Mouse (Mus musculus) gastrocnemius, postnatal 14 days (tissue): ENCODE measurements around the gene Evi5l. TPM values are rescaled to one million over a fixed set of nuclear protein-coding genes. Genes with fewer than 3 reads are reported as not detected.

Experiments used
- DNase-seq: peaks from one replicate; pipeline ENCODE4 v3.0.0; 2021; ENCODE audit warnings: mixed read lengths
- intact Hi-C: fragments of 180-260 bp; cut with DNase I; formaldehyde crosslinking; loops from one replicate; pipeline ENCODE4 v1.15.1; 2025; ENCODE audit warnings: low total_unique reads
- long read RNA-seq, 2 experiments: library from polyadenylated mRNA; stranded (forward); transcript quantifications; one replicate each; pipeline ENCODE4 v2.0.0; 2021
- total RNA-seq, 2 experiments: library from RNA; stranded (reverse); gene quantifications; 2 replicates each; pipeline ENCODE4 v1.2.3; 2021

The Evi5l gene
- 10 to 100 TPM; 11.1 to 12.4 TPM for total RNA-seq
- long read RNA-seq, experiment 1, transcript Evi5l-203 (20 exons, 3,938 nt): major isoform, 12 of 18 reads
- long read RNA-seq, experiment 1, partial matches to known transcripts: 2 of 18 reads
- long read RNA-seq, experiment 1, other reads (novel, unspliced or antisense): 4 of 18 reads
- long read RNA-seq, experiment 2, full-length matches to known transcripts: 17 of 22 reads
- long read RNA-seq, experiment 2, partial matches to known transcripts: 2 of 22 reads
- long read RNA-seq, experiment 2, other reads (novel, unspliced or antisense): 3 of 22 reads

DNA sequence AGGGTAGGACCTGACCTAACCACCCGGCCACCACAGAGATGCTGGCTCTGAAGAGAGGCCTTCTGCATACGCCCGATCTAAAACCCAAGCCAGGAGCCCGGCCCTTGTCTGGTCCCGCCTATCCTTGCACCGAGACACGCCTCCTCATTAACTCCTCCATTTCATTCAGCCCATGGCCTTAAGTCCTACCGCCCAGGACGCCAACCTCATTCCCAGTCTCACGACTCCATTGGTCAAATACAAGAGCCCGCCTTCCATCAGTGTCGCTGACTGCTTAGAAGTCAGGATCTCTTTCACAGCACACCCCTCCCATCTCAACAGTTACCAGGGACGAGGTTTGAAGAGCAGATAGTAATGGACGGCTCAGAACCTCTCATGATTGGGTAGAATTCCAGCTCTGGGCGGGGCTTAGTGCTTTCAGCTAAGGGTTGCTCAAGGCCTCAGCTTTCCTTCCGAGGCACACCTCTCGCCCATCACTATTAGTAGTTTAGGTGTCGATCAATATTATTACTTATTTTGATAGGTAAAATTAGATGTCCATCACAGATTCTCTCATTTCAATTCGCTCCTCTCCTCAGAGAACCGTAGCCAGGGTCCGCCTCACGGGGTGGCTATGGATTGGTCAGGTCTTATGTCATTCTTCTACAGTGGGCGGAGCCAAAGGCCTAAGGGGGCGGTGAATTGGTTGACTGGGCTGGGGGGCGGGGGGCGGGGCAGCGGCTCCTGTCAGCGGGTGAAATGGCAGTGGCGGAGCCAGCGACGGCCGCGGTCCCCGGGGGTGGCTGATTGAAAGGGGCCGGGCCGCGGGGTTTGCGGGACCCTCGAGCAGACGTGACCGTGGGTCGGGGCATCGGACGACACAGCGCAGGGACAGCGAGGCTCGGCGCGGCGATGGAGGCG, at the start of gene Evi5l:
Evi5l (plus strand) TSS at position 716 of the 900 bp plus-strand sequence.
- intact Hi-C loops: no loop called here
- DNase-seq: peak; percentile 97

DNA sequence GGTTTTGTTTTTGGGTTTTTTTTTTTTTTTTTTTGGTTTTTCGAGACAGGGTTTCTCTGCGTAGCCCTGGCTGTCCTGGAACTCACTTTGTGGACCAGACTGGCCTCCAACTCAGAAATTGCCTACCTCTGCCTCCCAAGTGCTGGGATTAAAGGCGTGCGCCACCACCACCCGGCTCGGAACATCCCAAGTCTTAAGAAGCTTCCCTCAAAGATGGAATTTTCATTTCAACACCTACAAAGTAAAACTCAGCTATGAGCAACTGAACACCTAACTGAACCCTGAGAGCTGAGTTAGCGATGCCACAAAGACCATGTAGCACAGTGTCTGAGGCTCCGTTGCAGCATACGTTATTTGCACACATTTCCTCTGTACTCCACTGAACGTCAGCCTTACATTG, 32.6 kb upstream of the Evi5l start, which contains the start of gene Cd209g:
Cd209g (plus strand) TSS at position 301 of the 400 bp plus-strand sequence.
- DNase-seq: no peak
- intact Hi-C loops: no loop called here

DNA sequence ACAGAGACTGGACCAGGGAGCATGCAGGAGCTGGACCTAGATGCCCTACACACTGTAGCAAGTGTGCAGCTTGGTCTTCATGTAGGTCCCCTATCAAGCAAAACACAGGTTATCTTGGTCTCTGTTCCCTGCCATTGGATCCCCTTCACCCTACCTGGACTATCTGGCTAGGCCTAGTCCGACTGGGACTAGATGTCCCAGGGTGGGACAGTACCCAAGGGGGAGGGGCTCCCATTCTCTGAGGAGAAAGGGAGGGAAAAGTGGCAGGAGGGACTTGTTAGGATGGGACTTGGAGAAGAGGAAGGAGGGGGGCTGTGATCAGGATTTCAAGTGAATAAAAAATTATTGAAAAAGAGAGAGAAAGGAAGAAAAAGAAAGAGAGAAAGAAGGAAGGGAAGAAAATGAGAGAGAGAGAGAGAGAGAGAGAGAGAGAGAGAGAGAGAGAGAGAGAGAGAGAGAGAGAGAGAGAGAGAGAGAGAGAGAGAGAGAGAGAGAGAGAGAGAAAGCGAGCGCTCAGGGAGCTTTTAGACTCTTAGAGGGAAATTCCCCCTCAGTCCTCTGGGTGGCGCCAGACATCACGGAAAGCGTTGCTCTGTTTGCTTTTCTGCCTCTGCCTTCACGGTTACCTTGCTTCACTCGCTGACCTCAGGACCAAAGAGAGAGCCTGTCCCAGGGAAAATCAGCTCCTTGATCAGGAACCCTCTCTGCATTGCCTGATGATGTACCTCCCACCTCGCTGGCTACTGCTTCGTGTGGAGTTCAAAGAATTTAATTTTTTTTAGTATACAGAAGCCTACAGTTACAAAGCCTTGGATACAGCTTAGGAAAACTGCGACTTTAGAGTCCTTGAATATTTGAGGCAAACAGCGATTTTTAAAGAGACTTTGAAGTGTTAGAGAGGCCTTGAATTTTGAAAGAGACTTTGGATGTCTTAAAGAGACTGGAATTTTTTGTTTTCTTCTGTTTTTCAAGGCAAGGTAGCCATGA, 26.4 kb upstream of the Evi5l start:
- peak; percentile 65 for DNase-seq
- intact Hi-C loops: loop anchor here (10.0 kb wide), 2 partner anchors 375 to 445 kb away; no protein-coding TSS in a partner anchor

DNA sequence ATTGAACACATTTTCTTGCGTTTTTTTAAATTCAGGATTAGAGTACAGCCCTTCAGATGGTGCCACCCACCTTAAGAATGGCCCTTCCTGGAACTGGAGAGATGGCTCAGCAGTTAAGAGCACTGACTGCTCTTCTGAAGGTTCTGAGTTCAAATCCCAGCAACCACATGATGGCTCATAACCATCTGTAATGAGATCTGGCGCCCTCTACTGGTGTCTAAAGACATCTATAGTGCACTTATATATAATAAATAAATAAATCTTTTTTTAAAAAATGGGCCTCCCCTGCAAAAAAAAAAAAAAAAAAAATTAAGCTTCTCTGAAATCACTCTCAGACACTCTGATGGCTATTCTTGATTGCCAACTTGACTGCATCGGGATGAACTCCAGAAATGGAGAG, 24.6 kb upstream of the Evi5l start:
- intact Hi-C loops: loop anchor here (10.0 kb wide), 2 partner anchors 373 to 443 kb away; no protein-coding TSS in a partner anchor
- DNase-seq: no peak

DNA sequence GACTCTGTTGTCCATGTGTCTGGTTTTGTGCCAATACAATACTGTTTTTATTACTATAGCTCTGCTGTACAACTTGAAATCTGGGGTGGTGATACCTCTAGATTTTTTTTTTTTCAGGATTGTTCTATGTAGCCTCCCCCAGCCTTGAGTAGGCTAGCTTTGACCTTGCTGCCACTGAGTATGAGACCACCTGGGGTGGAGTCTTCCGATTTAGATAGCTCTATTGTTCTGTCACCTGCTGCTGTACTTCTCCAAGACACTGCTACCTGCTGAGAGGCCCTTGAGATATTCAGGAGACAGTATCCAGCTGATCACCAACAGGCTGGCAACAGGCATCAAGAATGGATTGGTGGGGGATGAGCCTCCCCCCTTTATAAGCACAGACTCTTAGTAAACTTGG, 19.1 kb upstream of the Evi5l start:
- intact Hi-C loops: loop anchor here (10.0 kb wide), 2 partner anchors 368 to 438 kb away; no protein-coding TSS in a partner anchor
- no peak for DNase-seq

DNA sequence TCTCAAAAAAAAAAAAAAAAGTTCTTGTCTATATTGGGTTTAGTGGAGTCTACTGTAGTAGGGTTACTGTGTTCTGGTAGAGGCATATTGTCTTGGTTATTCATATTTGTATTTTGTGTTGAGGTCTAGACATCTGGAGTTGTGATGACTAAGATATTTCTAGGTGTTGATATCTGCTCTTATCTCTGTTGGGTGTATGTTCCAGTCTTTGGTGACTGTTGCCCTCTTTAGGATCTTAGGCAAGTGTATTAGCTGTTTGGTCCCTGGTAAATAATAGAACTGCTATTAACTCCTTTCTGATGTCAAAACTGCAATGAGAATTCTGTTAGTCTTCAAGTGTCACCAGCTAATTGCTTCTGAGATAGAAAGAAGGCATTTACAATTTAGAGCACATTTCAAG, 11.5 kb upstream of the Evi5l start:
- no peak for DNase-seq
- intact Hi-C loops: no loop called here

DNA sequence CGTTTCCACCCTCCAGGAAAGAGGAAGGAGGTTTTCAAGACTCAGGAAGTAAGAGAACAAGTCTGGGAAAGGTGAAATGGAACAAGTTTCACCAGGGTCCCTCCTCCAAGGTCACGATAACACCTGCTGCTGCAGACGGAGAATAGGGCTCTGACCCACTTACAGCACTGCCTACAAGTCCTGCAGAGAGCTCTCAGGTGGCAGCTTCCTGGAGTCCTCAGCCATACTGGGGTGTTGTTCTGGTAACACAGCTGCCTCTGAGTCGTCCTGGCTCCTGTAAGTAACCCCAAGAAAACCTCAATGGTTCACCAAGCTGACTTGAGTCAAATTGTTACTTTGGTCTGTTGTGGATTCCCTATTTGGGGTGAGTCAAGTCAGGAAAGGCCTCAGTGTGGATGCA, 3.6 kb upstream of the Evi5l start:
- no peak for DNase-seq
- intact Hi-C loops: no loop called here

DNA sequence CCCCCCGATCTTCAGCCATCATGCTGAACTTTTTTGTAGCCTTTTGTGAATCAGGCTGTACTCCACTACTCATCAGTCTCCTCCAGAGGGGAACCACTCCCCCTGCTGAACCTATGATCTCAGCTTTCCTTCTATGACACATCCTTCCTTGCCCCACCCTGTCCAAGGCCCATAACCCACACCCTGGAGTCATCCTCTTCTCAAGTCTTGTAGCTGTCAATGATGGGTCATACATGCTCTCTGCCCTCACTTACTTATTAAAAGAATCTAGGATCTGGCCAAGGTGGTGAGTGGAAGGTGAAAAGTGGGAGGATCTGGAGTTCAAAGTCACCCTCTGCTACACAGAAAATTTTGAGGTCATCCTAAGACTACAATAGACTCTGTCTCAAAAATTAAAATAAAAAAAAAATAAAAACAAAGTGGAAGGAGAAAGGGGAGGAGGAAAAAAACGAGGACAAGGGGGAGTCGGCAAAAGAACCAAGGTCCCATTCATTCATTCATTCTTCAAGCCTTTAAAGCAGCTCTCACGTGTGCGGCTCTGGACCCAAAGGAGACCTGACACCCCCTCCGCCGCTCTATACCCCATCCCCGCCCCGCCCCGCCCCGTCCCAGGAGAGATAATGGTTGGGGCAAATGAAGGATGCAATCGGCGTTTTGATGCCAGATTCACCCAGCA, 1.1 kb upstream of the Evi5l start:
- DNase-seq: no peak

DNA sequence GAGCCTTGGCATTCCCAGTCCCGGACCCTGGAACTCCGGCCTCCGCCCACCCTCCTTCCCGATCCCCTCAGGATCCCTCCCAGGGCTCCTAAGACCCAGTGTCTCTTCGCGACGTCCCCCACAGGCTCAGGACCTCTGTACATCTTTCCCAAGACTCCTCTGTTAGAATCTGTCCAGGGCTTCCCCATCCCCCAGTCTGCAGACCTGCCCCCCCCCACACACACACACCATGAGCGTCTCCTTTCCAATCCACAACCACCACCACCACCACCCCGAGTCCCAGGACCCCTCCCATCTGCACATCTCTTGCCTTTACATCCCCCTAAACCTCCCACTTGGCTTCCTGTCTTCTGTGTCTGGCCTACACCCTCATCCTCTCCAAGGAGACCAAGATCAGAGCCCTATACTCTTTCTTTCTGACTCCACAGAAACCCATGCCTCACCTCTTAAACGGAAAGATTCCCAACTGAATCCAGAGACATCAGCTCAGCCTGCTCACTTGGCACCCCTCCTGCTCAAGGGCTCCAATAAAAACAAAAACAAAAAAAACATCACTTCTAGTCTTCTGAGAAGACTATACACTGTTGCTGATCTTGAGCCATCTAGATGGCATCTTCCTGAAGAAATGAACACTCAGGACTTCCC, 636 bp downstream of the Evi5l start:
- intact Hi-C loops: no loop called here
- DNase-seq: no peak

More for the DNA sequence above, 1.1 kb upstream of the Evi5l start:
- intact Hi-C loops: no loop called here

DNA sequence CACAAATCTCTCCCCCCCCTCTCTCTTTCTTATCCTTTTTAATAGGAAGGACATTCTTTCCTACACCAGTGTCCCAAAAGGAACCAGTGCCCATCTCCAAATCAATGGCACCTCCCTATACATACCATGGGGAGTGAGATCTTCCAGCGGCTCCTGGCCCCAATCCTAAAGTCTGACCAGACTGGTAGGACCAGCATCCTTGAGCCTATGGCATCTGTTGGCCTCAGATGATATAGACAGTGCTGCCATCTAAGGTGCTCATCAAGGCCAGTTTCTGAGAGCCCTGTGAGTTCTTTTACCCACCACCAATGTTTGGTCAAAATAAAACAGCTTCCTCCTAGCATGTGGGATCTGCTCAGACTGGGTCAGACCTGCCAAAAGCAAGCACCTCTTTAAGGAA, 1.6 kb downstream of the Evi5l start:
- intact Hi-C loops: no loop called here

DNA sequence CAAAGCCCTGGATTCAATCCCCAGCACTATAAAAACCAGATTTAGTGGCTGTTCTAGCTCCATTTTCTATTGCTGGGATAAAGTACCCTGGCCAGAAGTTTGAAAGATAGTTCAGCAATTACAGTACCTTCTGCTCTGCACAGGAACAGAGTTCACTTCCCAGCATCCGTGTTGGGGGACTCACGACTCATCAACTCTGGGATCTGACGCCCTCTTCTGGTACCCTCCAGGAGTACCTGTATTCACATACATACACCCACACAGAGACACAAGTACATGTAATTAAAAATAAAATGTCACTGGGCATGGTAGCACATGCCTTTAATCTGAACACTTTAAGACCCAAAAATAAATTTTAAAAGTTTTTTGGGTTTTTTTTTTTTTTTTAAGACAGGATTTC, 6.1 kb downstream of the Evi5l start:
- intact Hi-C loops: no loop called here
- DNase-seq: no peak

More for the DNA sequence above, 1.6 kb downstream of the Evi5l start:
- DNase-seq: no peak

DNA sequence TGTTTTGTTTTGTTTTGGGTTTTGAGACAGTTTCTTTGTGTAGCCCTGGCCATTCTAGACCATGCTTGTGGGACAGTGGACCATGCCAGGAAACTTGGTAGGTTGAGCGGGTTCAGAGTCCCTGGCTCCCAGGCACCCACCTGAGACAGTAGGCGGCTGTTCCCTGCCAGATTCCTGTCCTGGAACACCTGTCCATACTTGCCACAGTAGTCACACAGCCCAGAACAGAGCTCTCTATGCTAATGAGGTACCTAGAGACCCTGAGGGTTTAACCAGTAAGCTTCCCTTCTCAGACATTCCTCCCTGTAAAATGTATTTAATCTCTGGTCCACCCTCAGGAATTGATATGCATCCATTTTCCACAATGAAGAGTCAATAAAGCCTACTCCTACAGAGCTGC, 7.7 kb downstream of the Evi5l start:
- intact Hi-C loops: no loop called here
- no peak for DNase-seq

DNA sequence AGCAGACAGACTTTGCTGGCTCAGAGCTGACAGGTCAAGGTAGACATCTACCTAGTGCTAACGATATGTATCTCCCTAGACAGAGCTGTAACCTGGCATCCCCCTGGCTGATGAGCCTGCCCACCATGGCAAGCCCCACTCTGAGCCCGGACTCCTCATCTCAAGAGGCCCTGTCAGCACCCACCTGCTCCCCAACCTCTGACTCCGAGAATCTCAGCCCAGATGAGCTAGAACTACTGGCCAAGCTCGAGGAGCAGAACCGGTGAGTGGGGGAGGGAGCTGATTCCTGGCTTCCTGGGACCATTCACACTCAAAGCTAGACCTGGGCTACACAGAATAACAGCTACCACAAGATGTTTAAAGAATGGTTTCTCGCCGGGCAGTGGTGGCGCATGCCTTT, 17.0 kb downstream of the Evi5l start:
- DNase-seq: no peak
- intact Hi-C loops: no loop called here

DNA sequence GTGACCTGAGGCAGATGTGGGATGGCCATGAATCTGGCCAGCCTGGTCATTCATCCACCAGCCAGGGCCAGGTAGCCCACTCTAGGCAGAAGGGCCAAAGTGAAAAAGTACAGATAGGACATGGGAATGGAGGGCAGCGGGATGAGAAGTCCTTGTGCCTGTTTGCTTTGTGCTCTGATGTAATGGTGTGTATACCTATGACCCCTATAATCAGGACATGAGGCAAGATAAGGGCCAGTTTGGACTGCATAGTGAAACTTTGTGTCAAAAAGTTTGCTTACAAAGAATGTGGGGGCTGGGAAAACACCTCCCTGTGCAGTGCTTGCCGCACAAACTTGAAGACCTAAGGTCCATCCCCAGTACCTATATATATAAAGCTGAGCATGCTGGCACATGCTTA, 19.8 kb downstream of the Evi5l start:
- intact Hi-C loops: no loop called here
- no peak for DNase-seq

DNA sequence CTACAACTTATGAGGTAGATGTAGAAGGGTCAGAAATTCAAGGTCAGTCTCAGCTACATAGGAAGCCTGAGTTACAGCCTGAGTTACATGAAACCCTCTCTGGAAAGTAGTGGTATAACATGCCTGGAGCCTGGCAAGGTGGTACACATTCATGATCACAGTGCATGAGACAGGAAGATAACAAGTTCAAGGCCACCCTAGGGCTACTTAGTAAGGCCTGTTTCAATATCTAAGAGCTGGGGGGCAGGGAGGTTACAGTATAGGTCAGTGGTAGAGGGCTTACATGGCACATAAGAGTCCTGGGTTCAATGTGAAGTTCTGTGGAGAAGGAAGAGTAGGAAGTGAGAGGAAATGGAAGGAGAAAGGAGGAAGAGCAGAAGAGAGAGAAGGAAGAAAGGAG, 22.2 kb downstream of the Evi5l start:
- intact Hi-C loops: no loop called here
- DNase-seq: no peak

DNA sequence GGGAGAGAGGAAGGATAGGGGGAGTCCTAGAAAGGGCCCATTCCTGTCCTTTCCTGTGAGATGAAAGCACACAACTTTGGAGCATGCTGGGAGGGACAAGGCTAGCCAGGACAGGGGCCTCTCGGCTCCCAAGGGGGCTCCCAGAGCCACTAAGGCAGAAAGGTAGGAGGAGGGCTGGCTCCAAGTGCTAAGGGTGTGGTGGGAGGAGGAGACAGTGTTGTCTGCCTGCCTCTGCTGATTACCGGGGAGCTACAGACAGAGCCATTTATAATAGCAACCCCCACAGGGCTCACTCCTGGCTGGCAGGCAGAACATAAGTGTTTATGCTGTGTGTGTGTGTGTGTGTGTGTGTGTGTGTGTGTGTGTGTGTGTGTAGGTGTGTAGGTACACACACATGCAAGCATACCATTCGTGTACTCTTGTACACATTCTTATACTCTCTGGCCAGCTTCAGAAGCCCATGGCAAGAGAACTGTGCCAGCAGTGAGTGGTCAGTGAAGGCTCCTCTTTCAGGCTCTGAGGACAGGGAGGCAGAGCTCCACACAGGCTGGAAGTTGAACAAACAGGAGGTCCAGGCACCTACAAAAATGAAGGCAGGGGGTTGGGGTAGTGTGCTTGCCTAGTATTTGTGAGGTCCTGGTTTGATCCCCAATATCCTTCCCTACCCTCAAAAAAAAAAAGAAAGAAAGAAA, 22.8 kb downstream of the Evi5l start:
- DNase-seq: no peak
- intact Hi-C loops: no loop called here

DNA sequence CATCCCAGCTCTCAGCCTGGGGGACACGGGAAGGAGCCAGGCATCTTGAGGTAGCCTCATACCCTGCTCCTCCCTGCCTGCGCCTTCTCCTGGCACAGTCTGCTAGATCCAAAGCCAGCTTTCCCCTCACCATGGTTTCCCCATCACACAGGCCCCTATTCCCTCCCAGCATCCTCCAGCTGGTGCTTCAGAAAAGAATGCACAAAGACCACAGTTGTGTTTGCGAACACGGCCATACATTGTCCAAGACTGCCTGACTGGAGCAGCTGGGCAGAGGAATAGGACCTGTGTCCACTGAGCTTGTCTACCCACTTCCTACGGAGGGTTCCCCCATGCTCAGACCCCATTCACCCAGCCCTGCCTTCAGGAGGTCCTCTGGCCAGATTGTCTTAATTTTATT, 25.9 kb downstream of the Evi5l start:
- DNase-seq: no peak
- intact Hi-C loops: no loop called here
